Mouse (Mus musculus): ENCODE measurements around the gene Gm10722.
"Not testable (repeated sequence)": the region's sequence is repeated elsewhere in the genome, so short reads cannot be mapped to it uniquely, and the experiment has no call there.

DNA sequence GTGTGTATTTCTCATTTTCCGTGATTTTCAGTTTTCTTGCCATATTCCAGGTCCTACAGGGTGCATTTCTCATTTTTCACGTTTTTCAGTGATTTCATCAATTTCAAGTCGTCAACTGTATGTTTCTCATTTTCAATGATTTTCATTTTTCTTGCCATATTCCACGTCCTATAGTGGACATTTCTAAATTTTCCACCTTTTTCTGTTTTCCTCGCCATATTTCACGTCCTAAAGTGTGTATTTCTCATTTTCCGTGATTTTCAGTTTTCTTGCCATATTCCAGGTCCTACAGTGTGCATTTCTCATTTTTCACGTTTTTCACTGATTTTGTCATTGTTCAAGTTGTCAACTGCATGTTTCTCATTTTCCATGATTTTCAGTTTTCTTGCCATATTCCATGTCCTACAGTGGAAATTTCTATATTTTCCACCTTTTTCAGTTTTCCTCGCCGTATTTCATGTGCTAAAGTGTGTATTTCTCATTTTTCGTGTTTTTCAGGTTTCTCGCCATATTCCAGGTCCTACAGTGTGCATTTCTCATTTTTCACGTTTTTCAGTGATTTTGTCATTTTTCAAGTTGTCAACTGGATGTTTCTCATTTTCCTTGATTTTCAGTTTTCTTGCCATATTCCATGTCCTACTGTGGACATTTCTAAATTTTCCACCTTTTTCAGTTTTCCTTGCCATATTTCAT, 21.7 kb downstream of the Gm10722 start:
- not testable (repeated sequence) for TF ChIP-seq CTCF (IDR thresholded peaks at IDR 0.05; ENCODE audit: borderline replicate concordance, insufficient read depth, low read length); POLR2A (IDR thresholded peaks at IDR 0.05; ENCODE audit: low read depth, low read length)
